Mouse (Mus musculus): ENCODE data around the gene Pramel1. TPM values are rescaled to one million over a fixed set of nuclear protein-coding genes. Genes with fewer than 3 reads are reported as not detected.
"Not testable (repeated sequence)": the region's sequence is repeated elsewhere in the genome, so short reads cannot be mapped to it uniquely, and the experiment has no call there.

Pramel1 gene
- not detected for total RNA-seq (2021)
- long read RNA-seq, experiment 1 = 0 reads
- long read RNA-seq, experiment 2 = 0 reads

DNA sequence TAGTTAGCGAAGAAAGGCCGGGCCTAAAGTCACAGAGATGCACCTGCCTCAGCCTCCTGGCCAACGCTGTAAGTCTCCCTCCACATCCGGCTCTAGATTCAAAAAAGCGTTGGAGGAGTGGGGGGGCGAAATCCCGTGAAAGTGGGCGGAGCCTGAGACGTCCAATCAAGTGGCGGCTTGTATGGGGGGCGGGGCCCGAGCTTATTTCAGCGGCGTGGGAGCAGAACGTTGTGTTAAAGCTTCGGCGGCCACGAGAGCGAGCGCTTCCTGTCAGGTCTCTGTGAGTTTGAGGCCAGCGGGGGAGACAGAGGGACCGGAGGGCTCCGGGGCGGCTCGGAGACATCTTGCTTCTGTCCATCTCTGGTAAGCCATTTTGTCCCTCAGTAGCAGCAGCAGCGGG is at the start of gene Pramel1:
Gene Pramel1 (plus strand): TSS at position 248 of the 400 bp plus-strand sequence.
- DNase-seq (ENCODE audit: low spot score) = no peak

DNA sequence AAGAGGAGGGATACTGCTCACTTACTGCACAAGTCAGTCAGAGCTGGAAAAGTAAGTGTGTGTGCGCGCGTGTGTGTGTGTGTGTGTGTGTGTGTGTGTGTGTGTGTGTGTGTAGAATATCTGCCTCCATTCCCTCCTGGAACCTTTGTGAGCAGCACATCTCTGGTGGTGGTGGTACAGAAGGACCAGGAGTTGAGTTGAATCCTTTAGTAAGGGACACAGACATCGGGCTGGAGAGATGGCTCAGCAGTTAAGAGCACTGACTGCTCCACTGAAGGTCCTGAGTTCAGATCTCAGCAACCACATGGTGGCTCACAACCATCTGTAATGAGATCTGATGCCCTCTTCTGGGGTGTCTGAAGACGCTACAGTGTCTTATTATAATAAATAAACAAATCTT is 48.7 kb upstream of the Pramel1 start:
- not testable (repeated sequence) for DNase-seq (ENCODE audit: low spot score)

DNA sequence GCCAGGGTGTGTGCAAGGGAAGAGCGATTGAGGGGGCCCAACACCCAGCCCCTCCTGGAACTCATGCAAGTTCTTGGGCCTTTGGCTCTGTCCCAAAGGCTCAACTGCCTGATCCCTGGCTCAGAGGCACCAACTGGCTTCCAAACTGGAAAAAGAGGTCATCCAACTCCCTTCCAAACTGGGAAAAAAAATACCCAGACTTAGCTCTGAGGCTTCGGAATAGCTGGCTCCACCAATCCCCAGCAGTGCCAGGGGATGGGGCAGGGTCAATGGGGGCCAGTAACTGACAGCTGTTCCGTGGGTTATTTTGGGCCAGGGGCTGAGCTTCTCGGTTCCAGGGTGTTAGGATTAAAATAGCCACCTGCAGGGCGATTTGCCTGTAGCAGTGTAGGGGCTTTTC is 45.5 kb upstream of the Pramel1 start:
- peak; percentile 77 for DNase-seq (ENCODE audit: low spot score)

DNA sequence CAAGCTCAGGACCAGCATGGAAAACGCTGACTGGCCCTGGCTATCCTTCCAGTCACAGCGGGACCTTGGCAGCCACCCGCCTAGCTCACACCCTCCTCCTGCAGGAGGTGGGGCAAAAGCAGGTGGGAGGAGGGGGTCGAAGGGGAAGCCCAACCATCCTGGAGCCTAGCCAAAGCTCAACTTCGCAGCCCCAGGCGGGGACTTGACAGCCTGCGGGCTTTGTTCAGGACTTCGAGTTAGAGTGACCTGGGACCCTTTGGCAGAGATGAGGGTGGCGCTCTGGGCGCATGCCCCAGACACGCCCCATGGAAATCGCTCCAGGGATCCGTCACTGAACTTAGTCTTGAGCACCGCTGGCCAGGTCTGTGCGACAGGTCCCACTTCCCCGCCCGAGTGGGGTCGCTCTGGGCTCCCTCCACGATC is 44.7 kb upstream of the Pramel1 start, which contains the start of gene Lrrc38:
Gene Lrrc38 (plus strand): TSS at position 274 of the 423 bp plus-strand sequence.
- DNase-seq (ENCODE audit: low spot score) = peak; percentile 77

DNA sequence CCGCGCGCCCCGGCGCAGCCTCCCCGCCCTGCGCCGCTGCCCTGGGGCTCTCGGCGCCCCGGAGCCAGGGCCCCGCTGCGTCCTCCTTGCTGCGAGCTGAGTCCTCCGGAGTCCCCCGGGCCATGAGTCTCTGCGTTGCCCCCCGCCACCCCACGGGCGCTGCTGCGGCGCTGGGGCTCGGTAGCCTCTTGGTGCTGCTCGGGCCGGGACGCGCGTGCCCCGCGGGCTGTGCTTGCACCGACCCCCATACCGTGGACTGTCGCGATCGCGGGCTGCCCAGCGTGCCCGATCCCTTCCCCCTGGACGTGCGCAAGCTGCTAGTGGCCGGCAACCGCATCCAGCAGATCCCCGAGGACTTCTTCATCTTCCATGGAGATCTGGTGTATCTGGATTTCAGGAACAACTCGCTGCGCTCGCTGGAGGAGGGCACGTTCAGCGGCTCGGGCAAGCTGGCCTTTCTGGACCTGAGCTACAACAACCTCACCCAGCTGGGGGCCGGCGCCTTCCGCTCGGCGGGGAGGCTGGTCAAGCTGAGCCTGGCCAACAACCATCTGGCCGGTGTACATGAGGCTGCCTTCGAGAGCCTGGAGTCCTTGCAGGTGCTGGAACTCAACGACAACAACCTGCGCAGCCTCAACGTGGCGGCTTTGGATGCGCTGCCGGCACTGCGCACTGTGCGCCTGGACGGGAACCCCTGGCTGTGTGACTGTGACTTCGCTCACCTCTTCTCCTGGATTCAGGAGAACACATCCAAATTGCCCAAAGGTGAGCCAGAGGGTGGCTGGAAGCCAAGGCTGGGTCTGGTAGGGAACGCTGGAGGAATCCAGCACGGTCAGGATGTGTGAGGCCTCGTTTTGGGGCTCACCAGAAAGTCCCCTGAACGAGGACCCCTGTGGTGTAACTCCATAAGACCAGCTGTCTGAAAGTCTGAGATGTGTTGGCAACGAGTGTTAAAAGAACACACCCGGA is 43.9 kb upstream of the Pramel1 start:
- no peak for DNase-seq (ENCODE audit: low spot score)

DNA sequence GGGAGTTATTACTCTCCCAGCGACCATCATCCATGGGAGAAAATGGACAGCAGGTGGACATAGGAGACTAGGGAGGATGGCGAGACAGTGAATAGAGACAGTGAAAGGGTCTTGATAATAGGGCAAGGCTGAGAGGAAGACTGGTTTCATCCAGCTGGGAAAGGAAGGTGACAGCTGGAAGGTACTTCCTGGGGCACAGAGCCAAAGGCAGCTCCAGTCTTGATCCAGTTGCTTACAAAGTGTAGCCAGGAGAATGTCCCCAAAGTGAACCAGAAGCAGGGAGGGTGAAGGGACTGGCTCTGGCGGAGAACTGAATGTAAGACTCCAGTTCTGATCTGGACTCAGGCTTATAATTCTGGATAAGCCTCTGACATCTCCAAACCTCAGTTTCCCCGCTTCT is 41.9 kb upstream of the Pramel1 start:
- DNase-seq (ENCODE audit: low spot score) = peak; percentile 26

DNA sequence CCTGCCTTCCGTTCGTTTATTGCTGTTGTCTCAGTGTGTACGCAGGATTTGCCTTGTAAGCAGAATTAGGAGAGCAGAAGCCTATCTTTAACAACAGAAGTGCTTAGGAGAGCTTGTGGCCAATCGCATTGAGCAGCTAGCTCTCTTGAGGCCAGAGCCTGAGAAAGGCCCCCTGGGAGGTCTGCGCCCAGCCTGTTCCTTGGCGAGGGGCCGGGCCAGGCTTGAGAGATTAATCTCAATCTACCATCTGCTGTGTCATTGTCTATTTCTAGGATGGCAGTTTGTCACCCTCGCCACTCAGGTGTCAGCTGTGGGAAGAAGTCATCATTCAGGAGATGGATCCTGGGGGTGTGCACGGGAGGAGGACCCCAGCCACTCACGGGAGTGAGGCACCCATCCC is 32.7 kb upstream of the Pramel1 start:
- peak; percentile 54 for DNase-seq (ENCODE audit: low spot score)

DNA sequence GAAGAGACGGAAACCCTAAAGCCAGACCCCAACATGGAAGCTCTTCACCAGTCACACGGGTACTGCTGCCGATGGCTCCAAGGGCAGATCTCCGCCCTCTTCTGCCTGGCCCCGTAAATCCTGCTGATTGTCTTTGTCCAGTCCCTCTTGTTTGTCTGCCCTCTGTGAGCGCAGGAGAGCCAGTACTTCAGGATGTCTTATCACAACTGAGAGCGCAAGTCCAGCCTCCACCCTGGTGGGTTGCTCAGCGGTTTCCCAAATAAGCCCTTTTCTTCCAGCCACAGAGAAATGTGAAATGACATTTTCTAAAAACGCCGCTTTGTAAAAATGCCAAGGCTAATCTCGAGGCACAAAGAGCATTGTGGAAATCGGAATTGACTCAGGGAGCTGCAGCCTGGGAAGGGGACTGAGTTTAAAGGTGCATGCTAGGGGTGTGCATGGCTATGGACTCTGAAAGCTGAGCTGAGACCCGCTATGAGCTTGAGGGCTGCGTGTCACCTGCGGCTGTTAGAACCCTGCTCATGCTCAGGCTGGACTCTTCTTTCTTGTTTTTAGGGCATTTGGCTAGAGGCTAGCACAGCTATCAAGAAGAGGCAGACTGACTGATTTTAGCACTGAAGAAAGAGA is 27.7 kb upstream of the Pramel1 start:
- no peak for DNase-seq (ENCODE audit: low spot score)

DNA sequence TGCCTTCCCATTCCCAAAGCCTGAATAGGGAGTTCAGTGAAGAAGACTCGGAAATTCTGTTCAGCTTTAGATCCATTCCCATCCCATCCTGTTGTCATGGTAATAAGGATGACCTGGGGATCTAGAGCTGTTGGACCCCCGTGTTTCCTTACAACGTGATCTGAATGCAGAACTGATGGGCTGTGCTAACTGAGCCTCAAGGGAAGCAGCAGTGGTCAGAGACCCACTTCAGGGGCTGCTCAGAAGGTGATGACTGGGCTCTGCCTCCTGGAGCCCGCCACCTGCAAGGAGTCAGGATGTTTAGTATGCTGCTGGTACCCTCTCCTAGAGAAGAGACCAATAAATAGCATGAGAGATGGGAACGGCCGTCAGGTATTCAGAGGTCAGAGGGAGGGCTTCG is 14.7 kb upstream of the Pramel1 start:
- DNase-seq (ENCODE audit: low spot score) = no peak

DNA sequence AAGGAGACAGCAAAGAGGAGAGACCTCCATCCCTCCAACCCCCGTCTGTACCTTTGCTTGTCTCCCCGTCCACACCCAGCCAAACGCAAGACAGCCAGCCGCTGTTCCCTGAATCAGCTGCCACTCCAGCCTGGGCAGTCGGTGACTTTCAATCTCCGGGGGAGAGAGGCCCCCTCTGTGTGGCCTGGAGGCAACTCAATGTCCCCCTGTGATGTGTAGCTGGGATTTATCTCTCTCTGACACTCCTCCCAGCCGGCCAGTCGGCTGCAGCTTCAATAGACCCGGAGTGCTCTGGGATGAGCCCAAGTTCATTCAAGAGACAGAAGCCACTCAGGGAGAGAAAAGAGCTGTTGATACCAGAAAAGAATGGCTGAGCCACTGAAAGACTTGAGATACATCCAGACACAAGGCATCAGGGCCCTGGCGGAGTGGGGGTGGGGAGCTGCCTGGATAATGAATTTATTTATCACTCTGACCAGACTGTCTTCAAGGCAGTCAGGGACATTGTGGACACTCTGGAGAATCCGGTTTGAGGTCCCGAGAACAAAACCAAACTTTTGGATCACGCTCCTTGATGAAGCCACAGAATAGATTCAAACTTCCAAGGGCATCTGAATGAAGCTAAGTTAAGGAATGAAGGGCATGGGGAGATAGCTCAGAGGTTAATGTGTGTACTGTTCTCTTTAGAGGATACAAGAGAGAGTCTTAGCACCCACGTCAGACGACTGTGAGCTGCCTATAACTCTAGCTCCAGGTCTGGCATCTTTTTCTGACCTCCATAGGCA is 14.1 kb upstream of the Pramel1 start:
- DNase-seq (ENCODE audit: low spot score) = no peak

DNA sequence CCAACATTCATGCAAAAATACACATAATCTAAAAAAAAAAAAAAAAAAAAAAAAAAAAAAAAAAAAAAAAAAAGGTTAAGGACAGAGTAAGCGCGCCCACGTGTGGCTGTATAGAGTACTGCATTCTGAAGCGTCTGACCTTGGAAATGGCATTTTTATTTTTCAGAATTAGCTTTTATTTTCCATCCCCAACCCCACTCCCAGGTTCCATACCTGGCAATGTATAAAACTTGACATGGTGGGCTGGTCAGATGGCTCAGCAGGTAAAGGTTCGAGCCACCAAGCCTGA is 13.6 kb upstream of the Pramel1 start:
- DNase-seq (ENCODE audit: low spot score) = no peak

DNA sequence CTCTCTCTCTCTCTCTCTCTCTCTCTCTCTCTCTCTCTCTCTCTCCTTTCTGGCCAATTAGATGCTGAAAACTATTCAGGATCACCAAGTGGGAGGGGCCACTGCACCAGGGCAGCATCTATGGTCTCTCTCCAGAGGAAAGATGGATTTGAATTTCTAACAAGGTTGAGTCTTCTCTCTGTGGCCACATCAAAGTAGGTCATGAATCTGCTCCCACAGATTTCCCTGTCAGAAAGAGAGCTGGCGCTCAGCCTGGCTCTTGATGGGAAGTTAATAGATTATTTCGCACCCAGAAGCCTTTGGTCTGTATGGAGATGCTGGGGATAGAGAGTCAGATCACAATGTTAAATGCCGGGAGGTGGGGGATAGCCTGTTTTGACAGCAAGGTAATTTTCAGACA is 12.1 kb upstream of the Pramel1 start:
- DNase-seq (ENCODE audit: low spot score) = no peak

DNA sequence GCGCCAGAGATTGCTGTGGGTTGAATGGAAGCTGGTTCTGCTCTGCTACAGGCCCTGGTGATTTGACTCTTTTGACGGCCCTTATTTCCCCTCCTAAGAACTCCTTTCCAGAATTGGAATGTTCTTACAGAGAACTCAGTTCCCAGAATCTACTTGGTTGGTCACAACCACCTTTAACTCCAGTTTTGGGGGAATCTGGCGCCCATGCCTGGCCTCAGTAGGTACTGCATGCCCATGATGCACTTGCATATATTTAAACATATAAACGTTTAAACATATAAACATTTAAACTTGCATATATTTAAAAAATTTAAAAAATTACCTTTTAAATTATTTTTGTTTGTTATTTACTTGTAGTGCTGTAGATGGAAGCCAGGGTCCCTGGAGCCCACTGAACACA is 10.6 kb upstream of the Pramel1 start:
- DNase-seq (ENCODE audit: low spot score) = no peak

DNA sequence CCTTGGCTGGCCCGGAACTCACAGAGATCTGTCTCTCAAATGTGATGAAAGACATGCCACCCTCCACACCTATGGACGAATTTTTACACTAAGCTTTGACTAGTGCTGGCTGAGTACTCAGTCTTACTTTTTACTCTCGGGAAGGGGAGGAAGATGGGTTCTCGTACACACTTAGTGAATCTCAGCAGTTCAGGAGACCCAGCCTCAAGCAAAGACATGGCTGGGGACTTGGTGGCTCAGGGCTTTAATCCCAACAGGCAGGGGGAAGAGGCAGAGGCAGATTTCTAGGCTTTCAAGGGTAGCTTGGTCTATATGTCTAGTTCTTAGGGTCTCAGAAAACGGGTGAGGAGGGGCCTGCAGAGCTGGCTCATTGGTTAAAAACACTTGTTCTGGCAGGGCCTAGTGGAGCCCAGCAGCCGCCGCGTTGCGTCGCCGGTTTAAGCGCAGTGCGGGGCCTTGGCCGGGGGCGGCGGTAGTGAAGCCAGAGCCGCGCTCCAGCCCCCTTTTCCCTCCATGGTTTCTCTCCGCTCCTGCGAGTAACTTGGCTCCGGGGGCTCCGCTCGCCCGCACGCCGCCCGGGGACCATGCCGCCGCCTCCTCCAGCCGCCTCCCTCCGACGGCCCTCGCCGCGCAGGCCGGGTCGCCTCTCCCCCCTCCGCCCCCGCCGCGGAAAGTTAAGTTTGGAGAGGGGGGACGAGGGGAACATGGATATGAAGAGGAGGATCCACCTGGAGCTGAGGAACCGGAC is 5.1 kb upstream of the Pramel1 start:
- peak; percentile 21 for DNase-seq (ENCODE audit: low spot score)

DNA sequence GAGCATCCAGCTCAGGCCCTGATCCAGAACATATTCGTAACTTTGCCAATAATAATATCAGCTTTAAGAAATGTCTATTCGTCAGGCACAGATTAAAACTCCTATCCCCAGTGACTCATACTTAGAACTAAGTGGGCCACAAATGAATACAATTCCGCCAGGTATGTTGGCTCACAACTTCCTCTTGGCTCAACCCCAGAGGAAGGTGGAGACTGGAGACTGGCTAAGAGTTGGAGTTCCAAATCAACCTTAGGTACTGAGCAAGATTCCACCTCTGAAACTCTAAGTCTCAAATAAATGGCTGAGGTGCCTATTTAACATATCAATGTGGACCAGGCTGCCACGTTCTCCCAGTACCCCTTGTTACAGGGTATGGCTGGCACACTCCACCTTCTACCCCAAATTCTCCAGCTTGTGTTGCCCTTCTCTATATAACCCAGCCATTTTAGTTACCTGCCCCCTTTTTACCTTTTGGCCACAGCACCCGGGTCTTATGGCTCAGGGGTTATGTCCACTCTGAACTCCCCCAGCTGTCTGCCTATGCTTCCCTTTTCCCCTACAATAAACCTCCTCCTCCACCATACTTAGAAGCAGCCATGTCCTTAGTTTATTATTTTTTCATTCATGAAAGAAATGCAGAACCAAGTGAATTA is 17.5 kb downstream of the Pramel1 start:
- no peak for DNase-seq (ENCODE audit: low spot score)

DNA sequence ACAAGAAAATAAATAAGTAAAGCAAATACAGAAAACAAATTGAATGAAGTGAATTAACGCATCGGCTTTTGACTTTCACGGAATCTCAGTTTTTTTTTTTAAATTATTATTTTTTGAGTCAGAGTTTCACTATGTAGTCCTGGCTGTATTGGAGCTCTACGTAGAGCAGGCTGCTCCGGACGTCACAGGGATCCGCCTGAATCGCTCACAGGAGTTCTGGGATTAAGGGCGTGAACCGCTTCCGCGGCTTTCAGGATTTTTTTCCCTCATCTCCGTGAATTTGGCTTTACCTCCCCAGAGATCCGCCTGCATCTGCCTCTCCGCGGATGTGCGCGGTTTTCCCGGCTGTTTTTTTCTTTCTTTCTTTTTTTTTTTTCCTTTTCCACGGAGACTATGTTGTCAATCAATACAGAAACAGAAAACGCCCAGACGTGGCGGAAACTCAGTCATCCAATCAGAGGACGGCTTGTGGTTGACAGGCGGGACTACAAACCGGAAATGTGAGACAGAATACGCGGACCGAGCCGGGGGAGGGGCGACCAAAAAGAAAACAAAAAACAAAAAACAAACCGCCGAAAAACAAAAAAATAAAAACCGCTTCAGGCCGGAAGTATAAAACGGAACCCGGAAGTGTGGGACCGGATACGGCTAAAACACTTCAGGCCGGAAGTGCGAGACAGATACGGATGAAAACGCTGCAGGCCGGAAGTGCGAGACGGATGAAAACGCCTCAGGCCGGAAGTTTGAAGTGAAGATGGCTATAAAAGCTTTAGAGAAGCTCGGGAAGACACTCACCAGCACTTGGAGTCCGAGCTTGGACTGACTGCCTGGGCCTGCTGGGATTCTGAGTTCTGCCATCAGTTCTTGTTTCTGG is 18.2 kb downstream of the Pramel1 start, which contains the start of gene Pramef8:
Gene Pramef8 (plus strand): TSS at position 208 of the 874 bp plus-strand sequence.
- peak; percentile 92 for DNase-seq (ENCODE audit: low spot score)

DNA sequence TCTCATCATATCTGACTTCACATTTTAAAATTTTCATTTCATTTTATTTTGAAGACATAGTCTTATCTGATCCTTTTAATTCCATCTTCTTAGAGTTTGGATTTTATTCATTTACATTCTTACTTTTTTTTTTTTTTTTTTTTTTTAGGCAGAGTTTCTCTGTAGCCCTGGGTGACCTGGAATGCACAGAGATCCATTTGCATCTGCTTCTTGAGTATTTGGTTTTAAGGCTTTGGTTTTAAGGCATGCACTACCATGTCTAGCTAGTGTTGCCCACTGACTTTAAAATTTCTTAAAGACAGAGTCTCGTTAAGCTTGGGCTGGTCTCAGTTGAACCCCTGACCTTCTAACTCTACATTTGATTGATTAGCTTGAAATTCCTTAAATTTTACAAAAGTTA is 19.4 kb downstream of the Pramel1 start:
- DNase-seq (ENCODE audit: low spot score) = no peak

DNA sequence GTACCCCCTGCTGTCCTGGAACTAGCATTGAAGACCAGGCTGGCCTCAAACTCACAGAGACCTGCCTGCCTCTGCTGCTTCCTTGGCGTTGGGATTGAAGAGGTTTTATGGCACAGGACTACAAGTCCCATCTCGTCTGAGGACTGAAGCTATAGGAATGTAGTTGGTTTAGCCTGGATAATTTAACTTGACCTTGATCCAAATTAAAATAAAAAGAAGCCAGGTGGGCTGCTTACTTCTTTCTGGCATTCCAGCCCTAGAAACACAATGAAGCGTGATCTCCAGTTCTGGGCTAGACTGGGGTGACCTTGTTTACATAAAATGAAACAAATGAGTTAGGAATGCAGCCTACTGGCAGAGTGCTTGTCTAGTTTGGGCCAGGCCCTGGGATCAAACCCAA is 19.9 kb downstream of the Pramel1 start:
- DNase-seq (ENCODE audit: low spot score) = no peak

DNA sequence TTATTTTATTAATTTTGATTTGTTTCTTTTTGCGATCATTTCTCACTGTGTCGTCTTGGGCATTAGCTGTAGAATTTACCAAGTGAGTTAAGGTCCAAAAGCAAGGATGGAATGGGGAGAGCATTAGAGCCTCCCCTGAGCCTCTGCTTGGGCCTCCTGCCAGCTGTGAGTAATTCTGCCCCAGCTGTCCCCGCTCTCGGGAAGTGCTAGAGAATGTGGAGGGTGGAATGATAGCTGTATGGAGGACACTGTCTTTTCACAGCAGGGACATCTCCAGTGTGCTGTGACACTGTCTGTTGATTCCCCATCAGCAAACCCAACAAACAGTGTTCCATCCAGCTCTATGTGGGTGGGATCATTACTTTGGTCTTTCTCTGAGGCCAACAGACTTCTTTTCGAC is 32.5 kb downstream of the Pramel1 start:
- DNase-seq (ENCODE audit: low spot score) = not testable (repeated sequence)
